Mouse (Mus musculus) bone marrow macrophage, adult 2 months (primary cell): ENCODE results near the gene Pcx.

ENCODE experiments used
- CTCF ChIP-seq: IDR thresholded peaks from 2 replicates; pipeline ENCODE4 v1.5.1; 2012; ENCODE audit warnings: low read depth, mild to moderate bottlenecking, low read length, moderate library complexity
- POLR2A ChIP-seq: IDR thresholded peaks from 2 replicates; pipeline ENCODE4 v1.6.1; 2012; ENCODE audit warnings: mild to moderate bottlenecking, low read depth, low read length, borderline replicate concordance

DNA sequence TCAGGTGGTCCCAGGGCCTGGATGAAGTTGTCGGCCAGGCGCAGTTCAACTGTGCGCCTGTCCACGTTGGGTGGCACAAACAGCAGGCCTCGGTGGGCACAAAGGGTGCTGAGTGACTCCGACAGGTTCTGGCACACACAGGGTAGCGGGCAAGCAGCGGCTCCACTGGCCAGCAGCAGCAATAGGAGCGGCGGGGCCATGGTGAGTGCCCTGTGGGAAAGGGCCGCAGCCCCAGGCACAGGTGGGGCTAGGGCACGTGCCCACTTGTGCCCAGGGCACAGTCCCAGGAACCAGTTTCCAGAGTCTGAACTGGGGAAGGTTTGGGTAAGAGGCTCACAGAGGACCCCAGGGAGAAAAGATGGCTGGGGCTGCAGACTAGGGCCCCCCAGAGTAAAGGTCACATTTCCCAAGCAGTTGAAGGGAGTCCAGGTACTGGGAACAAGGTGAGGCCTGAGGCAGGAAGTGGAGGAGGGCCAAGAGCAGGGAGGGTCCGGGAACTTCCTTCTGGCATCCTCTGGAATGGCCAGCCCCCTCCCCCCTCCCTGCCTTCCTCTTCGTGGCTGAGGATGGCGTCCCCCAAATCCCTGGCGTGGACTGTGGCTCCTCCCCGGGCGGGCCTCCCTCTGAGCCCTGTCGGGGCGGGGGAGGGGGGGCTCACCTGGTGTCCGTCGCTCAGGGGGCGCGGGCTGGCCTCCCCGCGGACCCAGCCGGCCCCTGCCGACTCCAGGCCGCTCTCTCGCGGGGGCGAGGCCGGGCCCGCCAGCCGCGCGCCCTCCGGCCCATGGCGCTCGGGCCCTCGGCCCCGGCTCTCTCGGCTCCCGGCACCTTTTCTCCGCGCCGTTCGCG, 104.3 kb downstream of the Pcx start:
- no peak for TF ChIP-seq CTCF
- no peak for TF ChIP-seq POLR2A
